Mouse (Mus musculus) heart, postnatal 25 days (tissue): Measurements from ENCODE around the gene Tspear. TPM values are rescaled to one million over a fixed set of nuclear protein-coding genes. Genes with fewer than 3 reads are reported as not detected.

Experiments used
- DNase-seq: peaks from one replicate; pipeline ENCODE4 v3.0.0; 2022; ENCODE audit warnings: low spot score
- intact Hi-C: fragments of 180-260 bp; cut with DNase I; formaldehyde crosslinking; loops from one replicate; pipeline ENCODE4 v1.15.1; 2025
- microRNA-seq: library from miRNA; unstranded; fragments of <30 nt; microRNA quantifications from one replicate; pipeline ENCODE4 v1.2.0, GENCODE M21; 2022
- total RNA-seq, 2 experiments: library from RNA; stranded (reverse); gene quantifications; 2 replicates each; pipeline ENCODE4 v1.2.3; 2021

Gene Tspear
- total RNA-seq, 2 experiments from 2014 or later = not detected

GRCm38 (mm10) chr10:77902894-77903715 lies 216.7 kb downstream of the Tspear start:
- DNase-seq = no peak
- intact Hi-C loops = no loop called here

- intact Hi-C loops = no loop called here
- peak; percentile 57 for DNase-seq
Measured at GRCm38 (mm10) chr10:77912605-77913004, 226.2 kb downstream of the Tspear start.

- no peak for DNase-seq
- intact Hi-C loops = no loop called here
Measured at GRCm38 (mm10) chr10:77913292-77913691, 226.9 kb downstream of the Tspear start.

GRCm38 (mm10) chr10:77916636-77917335 lies 230.4 kb downstream of the Tspear start:
- intact Hi-C loops = loop anchor here (2.0 kb wide), 1 partner anchor 400 kb away; no protein-coding TSS in a partner anchor
- no peak for DNase-seq

- intact Hi-C loops = no loop called here
- no peak for DNase-seq
Measured at GRCm38 (mm10) chr10:77921009-77921408, 234.6 kb downstream of the Tspear start.

GRCm38 (mm10) chr10:77922681-77923080 lies 236.3 kb downstream of the Tspear start:
- intact Hi-C loops = no loop called here
- no peak for DNase-seq

GRCm38 (mm10) chr10:77926140-77926539 lies 239.8 kb downstream of the Tspear start:
- DNase-seq = no peak
- intact Hi-C loops = no loop called here

- no peak for DNase-seq
- intact Hi-C loops = no loop called here
Measured at GRCm38 (mm10) chr10:77927375-77927774, 241.0 kb downstream of the Tspear start.

Small RNA genes within 50 kb of the gene (microRNA-seq; reads per million reads assigned to microRNA genes)
- gene Mir1930 = 14.4 reads per million, percentile 30 among the genes with 10 or more reads in this experiment

Other genes starting within 250 kb of the Tspear start
- 1 to 10 TPM; 8.6 to 9.9 TPM for gene Fam207a, start 170.8 kb upstream of the Tspear start, total RNA-seq
- gene Itgb2, start 156.3 kb upstream of the Tspear start, total RNA-seq = 1 to 10 TPM; 6.1 to 6.4 TPM
- gene Pttg1ip, start 104.8 kb upstream of the Tspear start, total RNA-seq = 100 to 1,000 TPM; 124 to 138 TPM
- 10 to 100 TPM; 54.8 to 61.2 TPM for gene Sumo3, start 80.5 kb upstream of the Tspear start, total RNA-seq
- 10 to 100 TPM; 10.3 to 11.7 TPM for gene Gm49325, start 80.4 kb upstream of the Tspear start, total RNA-seq
- gene Ube2g2, start 64.3 kb upstream of the Tspear start, total RNA-seq = 10 to 100 TPM; 66.7 to 68.4 TPM
- not detected for gene Gm19402, start 4.2 kb downstream of the Tspear start, total RNA-seq
- not detected for gene Gm9508, start 10.7 kb downstream of the Tspear start, total RNA-seq
- not detected for gene Gm10272, start 20.1 kb downstream of the Tspear start, total RNA-seq
- gene Gm10024, start 24.9 kb downstream of the Tspear start, total RNA-seq = not detected
- not detected for gene Gm10142, start 29.2 kb downstream of the Tspear start, total RNA-seq
- gene Krtap12-1, start 34.0 kb downstream of the Tspear start, total RNA-seq = not detected
- gene Gm10100, start 39.9 kb downstream of the Tspear start, total RNA-seq = not detected
- not detected for gene Gm18596, start 56.1 kb downstream of the Tspear start, total RNA-seq
- not detected for gene Gm9736, start 64.8 kb downstream of the Tspear start, total RNA-seq
- gene Gm3233, start 73.1 kb downstream of the Tspear start, total RNA-seq = not detected
- not detected for gene Gm3238, start 84.8 kb downstream of the Tspear start, total RNA-seq
- gene Gm7138, start 90.4 kb downstream of the Tspear start, total RNA-seq = not detected
- not detected for gene Gm3250, start 96.0 kb downstream of the Tspear start, total RNA-seq
- not detected for gene Gm7137, start 101.6 kb downstream of the Tspear start, total RNA-seq
- gene Gm9639, start 108.5 kb downstream of the Tspear start, total RNA-seq = not detected
- gene Gm19668, start 112.6 kb downstream of the Tspear start, total RNA-seq = not detected
- not detected for gene Gm9507, start 125.3 kb downstream of the Tspear start, total RNA-seq
- gene Gm2696, start 128.1 kb downstream of the Tspear start, total RNA-seq = not detected
- gene Krtap10-4, start 140.5 kb downstream of the Tspear start, total RNA-seq = not detected
- gene Krtap10-10, start 149.4 kb downstream of the Tspear start, total RNA-seq = not detected
- gene Gm36176, start 160.2 kb downstream of the Tspear start, total RNA-seq = not detected
- not detected for gene Gm10318, start 166.3 kb downstream of the Tspear start, total RNA-seq
- gene Gm3285, start 175.4 kb downstream of the Tspear start, total RNA-seq = not detected
- gene Lrrc3, start 216.0 kb downstream of the Tspear start, total RNA-seq = under 1 TPM; 0.65 to 0.73 TPM